Mouse (Mus musculus): Measurements from ENCODE around the gene Tulp2. TPM values are rescaled to one million over a fixed set of nuclear protein-coding genes. Genes with fewer than 3 reads are reported as not detected.
"Not testable (repeated sequence)": the region's sequence is repeated elsewhere in the genome, so short reads cannot be mapped to it uniquely, and the experiment has no call there.

Tulp2 gene
- polyA plus RNA-seq, 1 experiment from 2014 or later: 0.23 TPM

DNA sequence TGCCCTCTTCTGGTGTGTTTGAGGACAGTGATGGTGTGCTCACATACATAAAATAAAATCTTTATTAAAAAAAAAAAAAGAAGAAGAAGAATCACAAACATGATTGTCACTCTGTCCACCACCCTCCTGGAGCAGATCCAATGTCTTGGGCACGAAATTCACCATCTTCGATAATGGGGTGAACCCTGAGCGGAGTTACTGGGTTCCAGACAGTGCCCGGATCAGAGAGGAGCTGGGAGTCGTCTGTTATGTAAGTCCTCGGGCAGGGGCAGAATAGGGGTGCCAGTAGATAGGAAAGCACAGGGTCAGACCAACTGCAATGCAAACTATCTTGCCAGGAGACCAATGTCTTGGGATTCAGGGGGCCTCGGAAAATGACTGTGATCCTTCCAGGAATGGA, 38.9 kb downstream of the Tulp2 start:
- no peak overlapping the region for H3K9ac ChIP-seq
- no peaks in the 10 kb centered on the region for H3K9me3 ChIP-seq
- no peaks in the 10 kb centered on the region for H3K27me3 ChIP-seq (replicated peaks)
- no peaks in the 10 kb centered on the region for H3K36me3 ChIP-seq (replicated peaks)
- no peak overlapping the region for H3K27ac ChIP-seq
- ATAC-seq (replicated peaks): no peak
- H3K4me1 ChIP-seq: peaks cover 21% of the 10 kb centered on the region
- H3K4me2 ChIP-seq: no peak overlapping the region
- no peak overlapping the region for H3K4me3 ChIP-seq
- WGBS: 92% methylated on average over 7 of the region's 7 CpGs

GRCm38 (mm10) chr7:45521728-45522184, 40.1 kb downstream of the Tulp2 start:
- under 1% methylated on average over 28 of the region's 28 CpGs for WGBS
- peak overlapping the region; percentile 55 for H3K4me2 ChIP-seq
- ATAC-seq (replicated peaks): peak; percentile 78
- no peaks in the 10 kb centered on the region for H3K36me3 ChIP-seq (replicated peaks)
- H3K9me3 ChIP-seq: no peaks in the 10 kb centered on the region
- H3K4me1 ChIP-seq: peaks cover 21% of the 10 kb centered on the region
- peak overlapping the region; percentile 39 for H3K9ac ChIP-seq
- H3K27me3 ChIP-seq (replicated peaks): no peaks in the 10 kb centered on the region
- peak overlapping the region; percentile 49 for H3K4me3 ChIP-seq
- peak overlapping the region; percentile 85 for H3K27ac ChIP-seq

GRCm38 (mm10) chr7:45522194-45522752, 40.6 kb downstream of the Tulp2 start:
- 0 out of 2 replicates have a peak overlapping the region, but pooled peaks have one; percentile 39 for H3K9ac ChIP-seq
- H3K4me1 ChIP-seq: peaks cover 21% of the 10 kb centered on the region
- H3K4me3 ChIP-seq: peak overlapping the region; percentile 49
- no peaks in the 10 kb centered on the region for H3K27me3 ChIP-seq (replicated peaks)
- no peaks in the 10 kb centered on the region for H3K36me3 ChIP-seq (replicated peaks)
- H3K9me3 ChIP-seq: no peaks in the 10 kb centered on the region
- H3K27ac ChIP-seq: peak overlapping the region; percentile 85; the same call in 1 of the 2 replicates
- ATAC-seq (replicated peaks): no peak
- peak overlapping the region; percentile 55 for H3K4me2 ChIP-seq
- WGBS: 58% methylated on average over 16 of the region's 16 CpGs

GRCm38 (mm10) chr7:45522957-45523676, 41.4 kb downstream of the Tulp2 start:
- Histone ChIP-seq H3K9me3 (no peaks in the 10 kb centered on the region), H3K9ac (0 out of 2 replicates have a peak overlapping the region, but pooled peaks have one; percentile 10), H3K4me1 (peaks cover 21% of the 10 kb centered on the region), H3K4me3 (no peak overlapping the region), H3K27ac (no peak overlapping the region), H3K27me3 (replicated peaks) (no peaks in the 10 kb centered on the region), H3K4me2 (no peak overlapping the region), H3K36me3 (replicated peaks) (no peaks in the 10 kb centered on the region)
- no peak for ATAC-seq (replicated peaks)
- WGBS: 77% methylated on average over 18 of the region's 18 CpGs

DNA sequence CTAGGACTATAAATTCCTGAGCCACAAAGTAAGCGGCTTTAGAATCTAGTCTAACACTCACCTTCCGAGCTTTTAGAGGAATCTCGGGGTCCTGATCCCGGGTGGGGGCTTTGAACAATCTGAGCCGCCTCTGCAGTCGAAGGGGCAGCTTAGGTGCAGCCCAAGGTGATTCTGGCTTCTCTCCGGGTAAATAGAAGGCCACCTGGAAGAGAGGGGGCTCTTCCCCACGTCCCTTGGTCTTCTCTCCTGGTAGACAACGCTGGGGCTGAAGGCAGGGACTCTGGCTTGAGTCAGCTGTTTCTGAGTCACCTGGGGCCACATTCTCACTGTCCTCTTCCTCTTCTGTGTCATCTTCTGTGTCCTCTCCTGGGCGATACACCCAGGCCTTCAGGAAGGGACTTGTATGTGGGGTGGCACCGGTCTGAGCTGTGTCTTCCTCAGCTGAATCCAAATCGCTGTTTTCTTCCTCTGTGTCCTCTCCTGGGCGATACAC, 42.0 kb downstream of the Tulp2 start:
- H3K4me1 ChIP-seq: peaks cover 21% of the 10 kb centered on the region
- H3K27me3 ChIP-seq (replicated peaks): no peaks in the 10 kb centered on the region
- no peaks in the 10 kb centered on the region for H3K9me3 ChIP-seq
- ATAC-seq (replicated peaks): no peak
- H3K4me3 ChIP-seq: no peak overlapping the region
- H3K36me3 ChIP-seq (replicated peaks): no peaks in the 10 kb centered on the region
- H3K9ac ChIP-seq: no peak overlapping the region
- 84% methylated on average over 13 of the region's 13 CpGs for WGBS
- no peak overlapping the region for H3K27ac ChIP-seq
- no peak overlapping the region for H3K4me2 ChIP-seq

DNA sequence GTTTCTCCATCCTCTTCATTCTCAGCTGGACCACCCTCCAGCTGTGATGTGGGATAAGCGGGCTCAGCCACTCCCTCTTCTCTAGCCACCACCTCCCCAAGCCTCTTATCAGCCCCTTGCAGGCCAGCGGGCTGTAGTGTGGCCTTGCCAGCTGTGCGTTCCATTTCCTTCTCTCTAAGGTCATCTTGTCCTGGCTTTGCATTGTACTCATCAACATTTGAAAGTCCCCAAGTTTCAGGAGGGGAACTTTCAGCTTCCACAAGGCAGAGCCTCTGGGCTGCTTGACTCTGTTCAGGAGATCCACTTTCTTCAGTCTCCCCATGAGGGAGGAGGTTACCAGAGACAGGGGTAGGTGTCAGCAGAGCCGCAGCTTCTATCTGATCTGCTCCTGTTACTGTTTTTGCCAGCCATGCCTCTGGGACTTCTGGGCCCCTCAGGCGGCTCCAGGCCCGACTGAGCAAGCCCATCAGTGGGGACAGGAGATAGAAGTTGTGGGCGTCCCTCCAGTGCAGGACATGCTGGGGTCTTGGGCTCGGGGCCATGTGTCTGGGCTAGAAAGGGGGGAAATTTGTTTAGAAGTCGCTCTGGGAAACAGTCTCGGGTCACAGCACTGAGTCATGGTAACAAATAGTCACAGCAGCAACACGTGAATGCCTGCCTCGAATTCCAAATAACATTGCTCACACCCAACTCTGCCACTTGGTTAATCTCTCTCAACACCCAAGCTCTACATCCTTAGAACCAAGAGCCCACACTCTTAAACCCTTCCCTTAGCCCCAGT, 43.4 kb downstream of the Tulp2 start:
- ATAC-seq (replicated peaks): no peak
- H3K27ac ChIP-seq: peak overlapping the region; percentile 78; the same call in 1 of the 2 replicates
- peaks cover 21% of the 10 kb centered on the region for H3K4me1 ChIP-seq
- H3K27me3 ChIP-seq (replicated peaks): no peaks in the 10 kb centered on the region
- peak overlapping the region; percentile 83 for H3K4me2 ChIP-seq
- H3K36me3 ChIP-seq (replicated peaks): no peaks in the 10 kb centered on the region
- H3K4me3 ChIP-seq: peak overlapping the region; percentile 61
- peak overlapping the region; percentile 69; the same call in 1 of the 2 replicates for H3K9ac ChIP-seq
- 31% methylated on average over 12 of the region's 12 CpGs for WGBS
- no peaks in the 10 kb centered on the region for H3K9me3 ChIP-seq

DNA sequence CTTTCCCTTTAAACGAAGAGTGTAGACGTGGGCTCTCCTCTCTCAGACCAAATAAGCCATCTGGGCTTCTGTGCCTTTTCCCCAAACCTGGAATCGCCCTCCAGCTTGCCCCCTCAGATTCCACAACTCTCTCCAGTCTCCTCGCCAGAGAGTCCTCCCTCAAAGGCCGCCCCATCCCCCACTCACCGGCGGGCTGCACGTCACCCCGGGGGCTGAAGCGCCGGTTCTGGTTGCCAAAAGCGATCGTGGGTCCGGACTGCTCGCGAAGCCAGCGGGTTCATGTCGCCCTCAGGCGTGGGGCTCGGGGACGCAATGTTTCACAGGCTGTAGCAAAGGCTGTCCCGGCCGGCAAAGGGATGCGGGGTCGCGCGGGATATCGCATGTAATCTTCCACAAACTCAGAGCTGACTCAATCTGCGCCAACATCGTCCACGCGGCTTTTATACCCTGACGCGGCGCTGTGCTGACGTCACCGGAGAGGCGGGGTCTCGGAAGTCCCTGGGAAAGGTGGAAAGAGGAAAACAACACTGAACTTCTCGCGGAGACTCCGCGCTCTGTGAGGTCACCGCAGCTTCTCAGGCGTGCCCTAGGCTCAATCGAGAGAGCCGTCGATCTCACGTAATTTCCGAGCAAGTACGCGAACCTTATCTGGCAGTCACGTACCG, 44.3 kb downstream of the Tulp2 start, which contains the start of the genes Ppp1r15a and Plekha4:
Ppp1r15a (minus strand) TSS at position 460 of the 665 bp plus-strand sequence.
Plekha4 (plus strand) TSS at position 522 of the 665 bp plus-strand sequence.
- no peaks in the 10 kb centered on the region for H3K36me3 ChIP-seq (replicated peaks)
- no peaks in the 10 kb centered on the region for H3K9me3 ChIP-seq
- peak; percentile 79 for ATAC-seq (replicated peaks)

GRCm38 (mm10) chr7:45526474-45527120, 44.9 kb downstream of the Tulp2 start:
- H3K9ac ChIP-seq: peak overlapping the region; percentile 69
- 24% methylated on average over 7 of the region's 7 CpGs for WGBS
- ATAC-seq (replicated peaks): no peak

More for the DNA sequence above, 44.3 kb downstream of the Tulp2 start, which contains the start of the genes Ppp1r15a and Plekha4:
- Histone ChIP-seq H3K4me2 (peak within 1 kb of the TSS; percentile 83), H3K27ac (peak within 1 kb of the TSS; percentile 78), H3K27me3 (replicated peaks) (no peaks in the 10 kb centered on the region), H3K4me3 (peak within 1 kb of the TSS; percentile 61), H3K4me1 (peaks cover 21% of the 10 kb centered on the region), H3K9ac (peak within 1 kb of the TSS; percentile 69)
- under 1% methylated on average over 54 of the region's 54 CpGs for WGBS

DNA sequence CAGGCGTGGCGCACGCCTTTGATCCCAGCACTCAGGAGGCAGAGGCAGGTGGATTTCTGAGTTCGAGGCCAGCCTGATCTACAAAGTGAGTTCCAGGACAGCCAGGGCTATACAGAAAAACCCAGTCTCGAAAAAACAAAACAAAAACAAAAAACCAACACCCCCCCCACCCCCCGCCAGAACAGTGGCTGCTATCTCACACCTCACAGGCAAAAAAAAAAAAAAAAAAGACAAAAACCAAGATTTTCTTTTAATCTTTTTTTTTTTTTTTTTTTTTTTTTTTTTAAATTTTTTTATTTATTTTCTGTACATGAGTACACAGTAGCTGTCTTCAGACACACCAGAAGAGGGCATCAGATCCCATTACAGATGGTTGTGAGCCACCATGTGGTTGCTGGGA, 45.5 kb downstream of the Tulp2 start:
- not testable (repeated sequence) for H3K4me3 ChIP-seq; H3K27me3 ChIP-seq (replicated peaks); H3K27ac ChIP-seq; H3K36me3 ChIP-seq (replicated peaks); ATAC-seq (replicated peaks); H3K9ac ChIP-seq; H3K4me2 ChIP-seq; H3K9me3 ChIP-seq
- peaks cover 16% of the 10 kb centered on the region for H3K4me1 ChIP-seq
- 89% methylated on average over 6 of the region's 6 CpGs for WGBS

More at GRCm38 (mm10) chr7:45526474-45527120, 44.9 kb downstream of the Tulp2 start:
- Histone ChIP-seq H3K4me1 (peaks cover 18% of the 10 kb centered on the region), H3K36me3 (replicated peaks) (no peaks in the 10 kb centered on the region), H3K4me3 (peak overlapping the region; percentile 61), H3K27me3 (replicated peaks) (no peaks in the 10 kb centered on the region), H3K9me3 (no peaks in the 10 kb centered on the region), H3K27ac (peak overlapping the region; percentile 78), H3K4me2 (peak overlapping the region; percentile 83)

DNA sequence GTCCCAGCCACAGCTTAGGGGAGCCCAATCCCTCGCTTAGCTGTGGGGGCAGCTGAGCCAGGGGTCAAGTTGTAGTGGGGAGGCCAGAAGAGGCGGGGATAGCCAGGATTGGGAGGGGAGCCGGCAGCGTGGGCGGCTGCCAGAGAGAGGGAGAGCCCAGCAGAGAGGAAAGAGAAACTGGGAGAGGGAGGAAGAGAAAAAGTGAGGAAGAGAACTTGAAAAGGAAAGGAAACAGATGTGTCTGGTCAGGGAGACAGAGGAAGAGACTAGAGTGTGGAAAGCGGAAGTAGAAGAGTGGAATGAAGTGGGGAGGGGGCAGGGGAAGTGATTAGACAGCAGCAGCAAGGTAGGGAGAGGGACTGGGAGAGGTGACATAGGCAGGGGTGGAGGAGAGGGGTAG, 47.8 kb downstream of the Tulp2 start:
- Histone ChIP-seq H3K4me1 (peaks cover 12% of the 10 kb centered on the region), H3K27me3 (replicated peaks) (no peaks in the 10 kb centered on the region), H3K4me2 (no peak overlapping the region), H3K9ac (no peak overlapping the region), H3K9me3 (no peaks in the 10 kb centered on the region), H3K36me3 (replicated peaks) (no peaks in the 10 kb centered on the region), H3K4me3 (no peak overlapping the region), H3K27ac (no peak overlapping the region)
- 30% methylated on average over 6 of the region's 6 CpGs for WGBS
- ATAC-seq (replicated peaks): no peak

DNA sequence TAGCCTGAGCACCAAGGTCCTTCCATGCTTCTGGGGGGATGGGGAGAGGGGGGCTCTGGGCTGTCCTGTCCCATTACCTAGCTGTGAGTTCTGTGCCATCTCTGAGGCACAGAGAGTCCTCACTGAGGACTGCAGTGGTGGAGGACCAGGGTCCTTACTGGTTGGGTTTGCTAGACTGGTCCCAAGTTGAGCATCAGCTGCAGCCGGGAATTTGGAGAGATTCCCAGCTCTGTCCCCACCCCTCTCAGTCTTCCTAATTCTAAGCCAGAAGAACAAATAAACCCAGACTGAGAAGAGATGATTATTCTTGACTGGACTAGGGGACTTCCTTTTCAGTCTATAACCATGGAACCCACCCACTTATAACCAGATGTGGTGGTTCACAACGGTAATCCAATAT, 49.0 kb downstream of the Tulp2 start:
- no peak overlapping the region for H3K4me2 ChIP-seq
- no peak overlapping the region for H3K27ac ChIP-seq
- WGBS: 64% methylated on average over 2 of the region's 2 CpGs
- no peaks in the 10 kb centered on the region for H3K9me3 ChIP-seq
- no peaks in the 10 kb centered on the region for H3K27me3 ChIP-seq (replicated peaks)
- no peak for ATAC-seq (replicated peaks)
- no peak overlapping the region for H3K9ac ChIP-seq
- H3K36me3 ChIP-seq (replicated peaks): no peaks in the 10 kb centered on the region
- H3K4me3 ChIP-seq: no peak overlapping the region
- H3K4me1 ChIP-seq: peaks cover under 1% of the 10 kb centered on the region; the same call in 1 of the 2 replicates

All from midbrain, embryonic 15.5 days (tissue).